Mouse (Mus musculus): ENCODE measurements at regions not wholly inside any gene's neighbourhood (a gene's known extent, or its start where the extent isn't known, plus 50 kb on each side); places are given as distances from the start of the nearest gene placed in this dataset.
"Not testable (repeated sequence)": the region's sequence is repeated elsewhere in the genome, so short reads cannot be mapped to it uniquely, and the experiment has no call there.

DNA sequence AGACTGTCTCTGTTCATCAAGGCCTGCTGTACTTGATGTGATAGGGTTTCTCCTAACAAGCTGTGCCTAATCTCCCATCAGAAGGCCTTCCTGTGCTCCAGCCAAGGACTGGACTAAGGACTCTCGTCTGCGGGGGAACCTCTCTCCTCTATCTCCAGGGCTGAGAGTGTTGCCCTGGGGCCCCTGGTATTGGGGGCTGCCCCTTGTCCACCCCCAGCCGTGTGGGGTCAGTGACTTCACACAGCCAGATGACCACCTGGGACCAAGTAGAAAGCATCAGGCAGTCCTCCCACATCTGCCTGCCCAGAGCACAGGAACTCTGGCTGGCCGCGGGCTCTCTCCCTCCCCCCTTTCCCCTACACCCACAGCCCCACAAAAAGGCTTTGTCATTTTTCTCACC is 651.5 kb upstream of the Kif2b start:
- DNase-seq (ENCODE audit: low spot score) = no peak

DNA sequence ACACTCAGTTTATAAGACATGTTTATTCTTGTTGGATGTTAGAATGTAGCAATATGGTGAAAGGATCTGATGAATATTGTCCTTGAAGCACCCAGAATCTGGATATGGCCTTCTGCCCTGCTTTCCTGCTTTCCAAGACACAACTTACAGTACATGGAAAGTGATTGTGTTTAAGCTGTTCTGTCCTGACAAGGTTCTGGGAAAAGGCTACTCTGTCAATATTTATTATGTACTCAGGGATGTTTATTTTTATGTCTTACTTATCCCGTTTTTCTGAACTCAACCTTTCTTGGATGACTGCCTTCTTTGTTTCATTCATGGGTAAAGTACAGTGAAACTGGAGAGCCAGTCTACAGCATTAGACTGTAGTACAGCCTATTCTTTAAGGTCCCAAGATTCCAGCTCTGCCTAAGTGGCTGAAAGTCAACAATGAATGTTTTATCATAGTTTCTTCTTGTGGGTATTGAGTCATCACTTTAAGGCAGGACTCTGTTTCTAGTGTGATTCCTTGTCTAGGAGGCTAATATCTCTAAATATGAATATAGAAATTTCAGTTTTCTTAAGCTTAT is 631.7 kb upstream of the Kif2b start:
- DNase-seq (ENCODE audit: low spot score) = no peak

DNA sequence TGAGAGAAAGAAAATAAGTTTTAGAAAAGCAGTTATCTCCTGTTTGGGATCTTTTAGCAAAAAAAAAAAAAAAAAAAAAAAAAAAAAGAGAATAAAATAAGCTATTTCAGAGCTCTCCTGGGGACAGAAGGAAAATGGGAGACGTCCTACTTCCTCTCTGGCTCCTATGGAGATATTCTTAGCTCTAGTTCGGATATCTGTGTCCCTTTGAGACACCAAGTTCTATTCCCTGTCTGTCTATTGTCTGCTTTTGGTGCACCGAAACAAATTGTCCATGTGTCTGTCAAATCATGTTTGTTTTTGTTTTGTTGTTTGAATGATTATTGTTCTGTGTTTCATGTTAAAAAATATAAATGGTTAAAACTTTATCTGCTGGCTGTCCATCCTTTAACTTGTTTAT is 601.0 kb upstream of the Kif2b start:
- DNase-seq (ENCODE audit: low spot score) = not testable (repeated sequence)

DNA sequence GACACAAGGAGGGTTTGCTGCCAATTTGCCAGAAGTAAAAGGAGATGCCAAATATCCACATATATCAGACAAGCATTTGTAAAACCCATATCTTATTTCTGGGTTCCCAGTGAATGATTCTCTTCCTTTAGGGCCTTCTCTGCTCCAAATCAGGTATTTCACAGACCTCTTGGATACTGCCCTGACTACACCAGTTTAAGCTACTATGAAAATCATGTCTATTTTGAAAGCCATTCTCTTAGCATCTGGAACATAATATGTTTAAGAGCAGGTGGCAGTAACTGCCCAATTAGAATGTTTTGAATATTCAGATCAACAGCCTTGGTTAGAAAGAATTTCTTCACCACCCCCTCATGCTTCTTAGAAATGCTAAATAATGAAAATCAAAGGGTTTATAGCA is 575.8 kb upstream of the Kif2b start:
- DNase-seq (ENCODE audit: low spot score) = no peak

DNA sequence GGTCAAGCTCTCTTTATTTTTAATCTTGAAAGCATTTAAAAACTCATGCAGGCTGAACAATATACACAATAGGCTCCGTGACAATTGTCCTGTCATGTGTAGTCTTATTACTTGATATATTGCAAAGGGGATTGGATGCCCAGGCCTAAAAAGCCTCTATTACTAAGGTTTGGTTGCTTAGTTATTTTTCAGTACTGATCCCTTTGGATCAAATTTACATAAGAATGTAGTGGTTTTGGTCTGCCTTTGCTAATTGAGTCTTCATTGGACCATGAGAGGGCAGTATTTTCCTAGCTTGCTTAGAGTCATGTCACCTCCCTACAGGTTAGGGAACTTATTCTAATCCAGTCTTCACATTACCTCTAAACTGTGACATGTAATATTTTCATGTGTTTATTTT is 558.3 kb upstream of the Kif2b start:
- DNase-seq (ENCODE audit: low spot score) = peak; percentile 65

DNA sequence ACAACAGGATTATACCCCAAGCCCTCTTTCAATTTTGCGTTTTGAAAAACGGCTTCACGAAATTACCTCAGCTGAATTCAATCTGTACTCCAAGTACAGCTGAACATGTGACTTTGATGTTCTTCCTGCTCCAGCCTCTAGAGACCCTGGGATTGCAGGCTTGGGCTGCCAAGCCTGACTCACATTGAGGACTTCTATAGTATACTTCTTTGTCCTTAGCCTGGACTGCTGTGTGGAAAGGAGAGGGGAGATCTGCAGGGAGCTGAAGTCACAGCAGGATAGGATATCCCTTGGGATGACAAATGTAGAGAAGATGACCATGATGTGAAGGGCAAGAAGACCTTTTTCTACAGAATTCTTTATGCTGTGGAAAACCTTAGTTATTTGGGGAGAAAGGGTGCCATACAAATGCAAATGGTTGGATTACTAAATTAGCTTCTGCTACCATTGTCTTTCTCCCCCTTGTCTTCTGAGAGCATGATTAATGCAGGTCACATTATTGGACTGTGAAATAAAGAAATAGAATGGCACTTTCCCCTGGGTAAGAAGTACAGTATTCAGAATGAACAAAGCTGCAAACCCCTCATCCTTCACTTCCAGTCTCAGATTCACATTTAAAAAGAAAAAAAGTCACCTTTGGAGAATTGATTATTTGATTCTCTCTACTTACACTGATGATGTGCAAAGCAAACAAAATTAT is 557.7 kb upstream of the Kif2b start:
- peak; percentile 38 for DNase-seq (ENCODE audit: low spot score)

DNA sequence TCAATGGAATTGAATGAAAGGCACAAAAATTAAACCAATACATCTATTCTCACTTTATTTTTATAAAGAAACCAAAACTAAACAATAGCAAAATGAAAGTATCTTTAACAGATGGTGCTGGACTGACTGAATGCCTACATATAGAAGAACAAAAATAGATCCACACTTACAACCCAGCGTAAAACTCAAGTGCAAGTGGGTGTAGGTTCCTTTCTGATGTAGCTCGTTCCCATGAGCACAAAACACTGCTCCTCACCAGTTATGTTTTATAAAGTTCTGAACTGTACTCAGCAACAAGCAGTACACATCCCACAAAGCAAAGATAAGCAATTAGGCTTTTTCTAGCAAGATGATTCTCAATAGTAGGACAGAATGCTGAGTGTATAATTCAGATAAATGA is 507.4 kb upstream of the Kif2b start:
- DNase-seq (ENCODE audit: low spot score) = no peak

DNA sequence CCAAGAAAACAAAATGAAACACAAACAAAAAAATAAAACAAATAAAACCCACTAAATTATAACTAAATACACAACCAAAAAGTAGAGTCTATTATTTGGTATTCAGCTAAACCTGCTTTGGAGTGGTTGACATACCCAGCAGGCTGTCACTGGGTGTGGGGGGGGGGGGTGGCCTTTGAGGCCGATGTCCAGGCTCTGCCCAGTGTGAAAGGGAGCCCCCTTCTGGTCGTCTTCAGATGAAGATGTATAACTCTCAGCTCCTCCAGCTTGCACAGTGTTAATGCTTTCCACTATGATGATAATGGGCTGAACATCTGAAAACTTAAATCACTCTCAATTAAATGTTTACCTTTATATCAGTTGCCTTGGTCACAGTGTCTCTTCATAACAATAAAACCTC is 464.3 kb upstream of the Kif2b start:
- DNase-seq (ENCODE audit: low spot score) = peak; percentile 42

DNA sequence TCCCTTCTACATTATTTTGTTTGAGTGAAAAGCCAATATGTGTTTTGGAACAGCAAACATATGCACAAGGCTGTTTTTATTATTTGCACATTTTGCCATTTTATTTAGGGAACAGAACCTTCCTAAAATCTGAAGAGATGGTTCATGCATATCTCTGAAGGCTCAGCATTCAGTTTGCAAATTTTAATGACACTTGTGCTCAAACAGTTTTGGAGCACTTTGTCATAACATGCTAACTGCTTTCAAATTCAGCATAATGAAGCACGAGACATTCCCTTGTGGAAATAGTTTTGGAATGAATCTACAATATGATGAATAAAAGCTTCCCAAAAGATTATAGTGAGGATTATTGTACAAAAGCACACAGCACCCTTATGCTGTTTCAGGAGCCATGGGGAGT is 462.8 kb upstream of the Kif2b start:
- no peak for DNase-seq (ENCODE audit: low spot score)

DNA sequence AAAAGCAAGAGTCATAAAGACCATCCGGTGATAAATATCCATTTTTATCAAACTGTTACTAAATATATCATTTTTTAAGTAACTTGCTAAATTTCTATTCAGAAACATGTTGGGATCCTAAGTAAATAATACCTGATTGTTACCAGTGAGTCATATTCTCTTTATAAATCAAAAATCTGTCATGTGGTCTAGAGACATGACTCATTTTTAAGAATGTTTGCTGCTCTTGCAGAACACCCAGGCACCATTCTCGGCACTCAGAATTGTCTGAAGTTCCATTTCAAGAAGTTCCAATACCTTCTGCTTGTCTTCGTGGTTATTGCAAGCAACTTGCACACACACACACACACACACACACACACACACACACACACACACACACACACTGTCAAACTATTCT is 441.1 kb upstream of the Kif2b start:
- no peak for DNase-seq (ENCODE audit: low spot score)

DNA sequence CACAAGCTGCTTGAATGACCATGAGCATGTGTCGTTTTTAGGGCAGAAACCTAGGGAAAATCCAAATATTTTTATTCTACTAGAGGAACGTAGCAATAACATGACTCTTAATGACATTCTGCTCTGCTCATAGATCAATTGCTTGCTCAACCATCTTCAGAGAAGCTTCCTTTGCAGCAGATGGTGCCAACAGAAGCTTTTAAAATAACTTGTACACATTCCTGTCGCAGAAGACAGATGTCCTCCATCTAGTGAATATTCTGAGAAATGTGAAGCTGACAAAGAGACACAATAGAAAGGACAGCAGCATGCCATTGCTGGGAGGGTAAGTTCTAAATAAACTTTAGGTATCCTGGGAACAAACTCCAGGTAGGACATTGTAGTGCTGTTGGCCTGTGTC is 433.9 kb upstream of the Kif2b start:
- DNase-seq (ENCODE audit: low spot score) = no peak

DNA sequence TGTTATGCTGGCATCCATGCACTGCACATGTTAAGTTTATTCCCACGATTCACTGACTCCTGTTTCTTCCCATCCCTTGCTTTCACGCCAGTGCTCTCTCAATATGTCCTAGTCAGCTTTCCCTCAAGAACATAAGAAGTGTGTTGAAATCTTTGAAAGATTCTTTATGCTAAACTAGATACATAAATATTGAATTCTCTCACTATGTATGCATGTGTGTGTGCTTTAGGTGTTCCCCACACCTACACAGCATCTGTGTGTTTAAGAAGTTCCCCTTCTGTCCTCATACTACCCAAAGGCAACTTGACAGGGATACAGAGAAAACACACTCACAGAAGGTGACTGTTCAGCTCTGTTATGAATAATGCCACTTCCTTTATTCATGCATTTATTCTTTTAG is 418.2 kb upstream of the Kif2b start:
- no peak for DNase-seq (ENCODE audit: low spot score)

DNA sequence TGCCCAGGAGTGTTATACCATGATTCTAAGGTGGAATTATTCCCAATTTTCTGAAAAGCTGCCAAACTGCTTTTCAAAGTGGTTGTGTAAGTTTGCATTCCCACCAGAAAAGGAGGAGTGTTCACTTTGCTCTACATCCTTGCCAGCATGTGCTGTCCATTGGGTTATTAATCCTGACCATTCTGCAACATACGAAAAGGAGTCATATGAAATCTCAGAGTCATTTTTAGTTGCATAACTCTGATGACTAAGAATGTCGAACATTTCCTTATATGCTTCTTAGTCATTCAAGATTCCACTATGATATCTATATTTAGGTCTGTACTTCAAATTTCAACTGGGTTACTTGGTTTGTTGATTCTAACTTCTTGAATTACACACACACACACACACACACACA is 392.2 kb upstream of the Kif2b start:
- no peak for DNase-seq (ENCODE audit: low spot score)

DNA sequence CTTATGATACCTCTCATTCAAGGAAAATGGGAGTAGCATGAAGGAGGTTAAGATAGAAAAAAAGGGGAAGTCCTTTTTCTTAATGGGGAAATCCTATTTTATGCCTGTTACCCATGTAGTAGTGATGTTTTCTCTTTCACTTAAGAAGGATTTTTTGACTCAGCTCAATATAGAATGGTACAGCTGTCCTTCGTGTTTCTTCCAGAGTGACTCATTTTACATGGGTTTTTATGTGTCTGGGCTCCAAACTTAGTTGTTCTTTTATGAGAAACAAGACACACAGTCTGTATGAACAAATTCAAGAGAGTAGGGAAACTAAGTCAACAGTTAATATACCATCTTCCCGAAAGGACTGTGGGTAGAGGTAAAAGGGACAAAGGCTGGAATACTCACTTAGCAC is 367.0 kb upstream of the Kif2b start:
- DNase-seq (ENCODE audit: low spot score) = no peak
